In genomic region chr7:119738877-119739276, GRCm38 (mm10) we compare ENCODE assay signal across 28 mouse cellular contexts. TPM values are rescaled to one million over a fixed set of nuclear protein-coding genes. Genes with fewer than 3 reads are reported as not detected.
A peak's percentile ranks its signal among the peaks of the same experiment; 100 is the strongest.
DNase-seq lines count a peak whose midpoint lies in the region; ATAC-seq lines count a peak whose summit lies in the region.
"Had no signal": no experiment of that assay in that cellular context is flagged by ENCODE, and none has a peak within 500 bp of the region (broad histone marks: within the 10 kb centered on the region; RNA-seq: fewer than 3 reads in every experiment).

No protein-coding gene starts in this region.

- peak; percentile 48 for DNase-seq in forebrain, embryonic 11.5 days (ENCODE audit: low spot score)
- no peak for DNase-seq in midbrain, embryonic 11.5 days (ENCODE audit: low spot score, missing footprints)
- no peak for DNase-seq in midbrain, embryonic 10.5 days (ENCODE audit: low spot score)
- no peak for DNase-seq in adrenal gland, adult 8-10 months
- DNase-seq: adrenal gland, postnatal 14 days; cerebellum, adult 2 months; cerebellum, postnatal 25 days; gastrocnemius, adult 2 months; kidney, adult 8-10 months; layer of hippocampus, adult 9-11 months; liver; lung, postnatal 36 days had no signal

- WGBS in forebrain, embryonic 11.5 days: 94% methylated on average over 2 of the region's 2 CpGs
- whole genome bisulfite sequencing in forebrain, embryonic 12.5 days: 87% methylated on average over 2 of the region's 2 CpGs
- WGBS in hindbrain, embryonic 15.5 days: 91% methylated on average over 2 of the region's 2 CpGs
- WGBS in hindbrain, embryonic 13.5 days: 71% methylated on average over 2 of the region's 2 CpGs
- WGBS in midbrain, embryonic 11.5 days: 83% methylated on average over 2 of the region's 2 CpGs
- WGBS in midbrain, embryonic 10.5 days: 88% methylated on average over 2 of the region's 2 CpGs
- 77% methylated on average over 2 of the region's 2 CpGs for WGBS in embryonic facial prominence, embryonic 15.5 days

- ATAC-seq in forebrain, embryonic 11.5 days (replicated peaks; ENCODE audit: low FRiP score): 0 out of 2 replicates have a peak, but pooled peaks have one; percentile 36
- no peak for ATAC-seq in forebrain, embryonic 12.5 days (ENCODE audit: low FRiP score)
- 0 out of 2 replicates have a peak, but pooled peaks have one; percentile 38 for ATAC-seq in hindbrain, embryonic 15.5 days (ENCODE audit: low FRiP score, low read depth)
- no peak for ATAC-seq in hindbrain, embryonic 13.5 days (ENCODE audit: low FRiP score)
- ATAC-seq in midbrain, embryonic 11.5 days (ENCODE audit: low FRiP score): 0 out of 2 replicates have a peak, but pooled peaks have one; percentile 30
- peak; percentile 29; the same call in 1 of the 2 replicates for ATAC-seq in embryonic facial prominence, embryonic 15.5 days (ENCODE audit: insufficient number of reproducible peaks, low FRiP score, low TSS enrichment, low read depth)

- H3K36me3 ChIP-seq in forebrain, embryonic 11.5 days (ENCODE audit: control insufficient read depth, insufficient read depth, low read length): no peaks in the 10 kb centered on the region
- H3K36me3 ChIP-seq in forebrain, embryonic 12.5 days (replicated peaks): no peaks in the 10 kb centered on the region
- no peaks in the 10 kb centered on the region for H3K36me3 ChIP-seq in hindbrain, embryonic 15.5 days
- H3K36me3 ChIP-seq in hindbrain, embryonic 13.5 days: no peaks in the 10 kb centered on the region
- no peaks in the 10 kb centered on the region for H3K36me3 ChIP-seq in midbrain, embryonic 11.5 days (ENCODE audit: control insufficient read depth, insufficient read depth, low read length)
- H3K36me3 ChIP-seq in midbrain, embryonic 10.5 days: no peaks in the 10 kb centered on the region
- no peaks in the 10 kb centered on the region for H3K36me3 ChIP-seq in embryonic facial prominence, embryonic 15.5 days
- H3K36me3 ChIP-seq: hindbrain, embryonic 12.5 days; liver, embryonic 15.5 days; lung, embryonic 15.5 days had no signal

- no peak overlapping the region for H3K4me3 ChIP-seq in forebrain, embryonic 11.5 days (ENCODE audit: low read depth, low read length)
- no peak overlapping the region for H3K4me3 ChIP-seq in forebrain, embryonic 12.5 days (replicated peaks)
- no peak overlapping the region for H3K4me3 ChIP-seq in hindbrain, embryonic 15.5 days
- no peak overlapping the region for H3K4me3 ChIP-seq in hindbrain, embryonic 13.5 days
- H3K4me3 ChIP-seq in midbrain, embryonic 11.5 days (ENCODE audit: low read depth, low read length): no peak overlapping the region
- no peak overlapping the region for H3K4me3 ChIP-seq in midbrain, embryonic 10.5 days
- no peak overlapping the region for H3K4me3 ChIP-seq in embryonic facial prominence, embryonic 15.5 days (replicated peaks)
- H3K4me3 ChIP-seq: gastrocnemius, adult 2 months; left cerebral cortex, adult 2 months; liver, embryonic 15.5 days had no signal

- no peaks in the 10 kb centered on the region for H3K27me3 ChIP-seq in forebrain, embryonic 11.5 days (ENCODE audit: control insufficient read depth, insufficient read depth, low read length)
- H3K27me3 ChIP-seq in forebrain, embryonic 12.5 days: no peaks in the 10 kb centered on the region
- no peaks in the 10 kb centered on the region for H3K27me3 ChIP-seq in hindbrain, embryonic 15.5 days
- 0 out of 2 replicates have a peak, but pooled peaks cover 4% of the 10 kb centered on the region for H3K27me3 ChIP-seq in hindbrain, embryonic 13.5 days
- H3K27me3 ChIP-seq in midbrain, embryonic 11.5 days (ENCODE audit: control insufficient read depth, insufficient read depth, low read length): no peaks in the 10 kb centered on the region
- peaks cover 5% of the 10 kb centered on the region for H3K27me3 ChIP-seq in midbrain, embryonic 10.5 days (ENCODE audit: low read depth, poor library complexity, severe bottlenecking)
- no peaks in the 10 kb centered on the region for H3K27me3 ChIP-seq in embryonic facial prominence, embryonic 15.5 days
- H3K27me3 ChIP-seq: hindbrain, embryonic 12.5 days; lung, embryonic 15.5 days had no signal

- no peaks in the 10 kb centered on the region for H3K4me1 ChIP-seq in forebrain, embryonic 11.5 days (replicated peaks; ENCODE audit: control insufficient read depth, insufficient read depth, low read length)
- H3K4me1 ChIP-seq in forebrain, embryonic 12.5 days: no peaks in the 10 kb centered on the region
- H3K4me1 ChIP-seq in hindbrain, embryonic 15.5 days (replicated peaks): no peaks in the 10 kb centered on the region
- no peaks in the 10 kb centered on the region for H3K4me1 ChIP-seq in hindbrain, embryonic 13.5 days (replicated peaks)
- H3K4me1 ChIP-seq in midbrain, embryonic 11.5 days (ENCODE audit: control insufficient read depth, insufficient read depth, low read length): no peaks in the 10 kb centered on the region
- peaks cover 11% of the 10 kb centered on the region; the same call in 1 of the 2 replicates for H3K4me1 ChIP-seq in midbrain, embryonic 10.5 days
- H3K4me1 ChIP-seq in embryonic facial prominence, embryonic 15.5 days: no peaks in the 10 kb centered on the region
- H3K4me1 ChIP-seq: hindbrain, embryonic 12.5 days; liver, embryonic 15.5 days; lung, embryonic 15.5 days had no signal

- no peak overlapping the region for H3K27ac ChIP-seq in forebrain, embryonic 11.5 days (ENCODE audit: low read depth, low read length)
- no peak overlapping the region for H3K27ac ChIP-seq in forebrain, embryonic 12.5 days
- no peak overlapping the region for H3K27ac ChIP-seq in hindbrain, embryonic 15.5 days (replicated peaks)
- H3K27ac ChIP-seq in hindbrain, embryonic 13.5 days: no peak overlapping the region
- H3K27ac ChIP-seq in midbrain, embryonic 11.5 days (ENCODE audit: low read depth, low read length): no peak overlapping the region
- no peak overlapping the region for H3K27ac ChIP-seq in midbrain, embryonic 10.5 days (replicated peaks)
- no peak overlapping the region for H3K27ac ChIP-seq in embryonic facial prominence, embryonic 15.5 days (replicated peaks)
- H3K27ac ChIP-seq: gastrocnemius, adult 2 months; hindbrain, embryonic 12.5 days; left cerebral cortex, adult 2 months; liver, embryonic 15.5 days; lung, embryonic 15.5 days had no signal

- H3K9me3 ChIP-seq in forebrain, embryonic 11.5 days (ENCODE audit: control insufficient read depth, low read length): no peaks in the 10 kb centered on the region
- 0 out of 2 replicates have a peak, but pooled peaks cover 3% of the 10 kb centered on the region for H3K9me3 ChIP-seq in forebrain, embryonic 12.5 days
- H3K9me3 ChIP-seq in hindbrain, embryonic 15.5 days: no peaks in the 10 kb centered on the region
- no peaks in the 10 kb centered on the region for H3K9me3 ChIP-seq in hindbrain, embryonic 13.5 days
- H3K9me3 ChIP-seq in midbrain, embryonic 11.5 days (ENCODE audit: control insufficient read depth, low read length): no peaks in the 10 kb centered on the region
- peaks cover 7% of the 10 kb centered on the region; the same call in 1 of the 2 replicates for H3K9me3 ChIP-seq in midbrain, embryonic 10.5 days (replicated peaks)
- H3K9me3 ChIP-seq in embryonic facial prominence, embryonic 15.5 days (replicated peaks): no peaks in the 10 kb centered on the region
- H3K9me3 ChIP-seq: hindbrain, embryonic 12.5 days; liver, embryonic 15.5 days; lung, embryonic 15.5 days had no signal

- H3K4me2 ChIP-seq in forebrain, embryonic 11.5 days (ENCODE audit: low read depth, low read length, severe bottlenecking): no peak overlapping the region
- H3K4me2 ChIP-seq in forebrain, embryonic 12.5 days: no peak overlapping the region
- no peak overlapping the region for H3K4me2 ChIP-seq in hindbrain, embryonic 15.5 days
- H3K4me2 ChIP-seq in hindbrain, embryonic 13.5 days: no peak overlapping the region
- no peak overlapping the region for H3K4me2 ChIP-seq in midbrain, embryonic 11.5 days
- no peak overlapping the region for H3K4me2 ChIP-seq in embryonic facial prominence, embryonic 15.5 days (replicated peaks)

- no peak overlapping the region for H3K9ac ChIP-seq in forebrain, embryonic 11.5 days (ENCODE audit: low read length)
- H3K9ac ChIP-seq in forebrain, embryonic 12.5 days: no peak overlapping the region
- no peak overlapping the region for H3K9ac ChIP-seq in hindbrain, embryonic 15.5 days
- no peak overlapping the region for H3K9ac ChIP-seq in hindbrain, embryonic 13.5 days
- H3K9ac ChIP-seq in midbrain, embryonic 11.5 days (ENCODE audit: low read length): no peak overlapping the region
- H3K9ac ChIP-seq in embryonic facial prominence, embryonic 15.5 days: no peak overlapping the region
- H3K9ac ChIP-seq: hindbrain, embryonic 12.5 days; liver, embryonic 15.5 days; lung, embryonic 15.5 days had no signal

RNA-seq across cellular contexts. Expression of gene Thumpd1, which starts 18.3 kb away (rescaled TPM):
- 101 TPM in 2 replicates for polyA plus RNA-seq in forebrain, embryonic 11.5 days (2014; fragmentation: Nextera tagmentation; extraction: Ambion mirVana)
- polyA plus RNA-seq in forebrain, embryonic 12.5 days (2016; fragmentation: Nextera tagmentation; extraction: Ambion mirVana): 89.6 and 94.4 TPM in 2 replicates
- polyA plus RNA-seq in hindbrain, embryonic 15.5 days (2015; fragmentation: Nextera tagmentation; extraction: Ambion mirVana): 74.5 and 76.4 TPM in 2 replicates
- polyA plus RNA-seq in hindbrain, embryonic 13.5 days (2015; fragmentation: Nextera tagmentation; extraction: Ambion mirVana): 76.6 and 79.4 TPM in 2 replicates
- 106 TPM in 2 replicates for polyA plus RNA-seq in midbrain, embryonic 11.5 days (2014; fragmentation: Nextera tagmentation; extraction: Ambion mirVana)
- 103 TPM in 2 replicates for polyA plus RNA-seq in midbrain, embryonic 10.5 days (2016; fragmentation: Nextera tagmentation; extraction: Ambion mirVana)
- 67.7 and 70.2 TPM in 2 replicates for polyA plus RNA-seq in embryonic facial prominence, embryonic 15.5 days (2015; fragmentation: Nextera tagmentation; extraction: Ambion mirVana)
- total RNA-seq in adrenal gland, adult 8-10 months (2022): 10 to 100 TPM; 36.0 to 42.5 (median 39.1) TPM

RNA-seq across cellular contexts. Expression of gene Acsm3, which starts 21.8 kb away (rescaled TPM):
- 0.17 and 0.84 TPM in 2 replicates for polyA plus RNA-seq in forebrain, embryonic 11.5 days (2014; fragmentation: Nextera tagmentation; extraction: Ambion mirVana)
- 0.15 and 0.22 TPM in 2 replicates for polyA plus RNA-seq in forebrain, embryonic 12.5 days (2016; fragmentation: Nextera tagmentation; extraction: Ambion mirVana)
- polyA plus RNA-seq in hindbrain, embryonic 15.5 days (2015; fragmentation: Nextera tagmentation; extraction: Ambion mirVana): 0.09 TPM in 1 of 2 replicates, not detected in the other
- polyA plus RNA-seq in hindbrain, embryonic 13.5 days (2015; fragmentation: Nextera tagmentation; extraction: Ambion mirVana): 0.21 TPM in 1 of 2 replicates, not detected in the other
- polyA plus RNA-seq in midbrain, embryonic 11.5 days (2014; fragmentation: Nextera tagmentation; extraction: Ambion mirVana): 0.11 and 0.19 TPM in 2 replicates
- polyA plus RNA-seq in midbrain, embryonic 10.5 days (2016; fragmentation: Nextera tagmentation; extraction: Ambion mirVana): 0.10 and 0.19 TPM in 2 replicates
- 0.52 and 0.54 TPM in 2 replicates for polyA plus RNA-seq in embryonic facial prominence, embryonic 15.5 days (2015; fragmentation: Nextera tagmentation; extraction: Ambion mirVana)
- total RNA-seq in adrenal gland, adult 8-10 months (2022): 10 to 100 TPM in 2 of 4 experiments, 1 to 10 TPM in 2; 3.2 to 37.5 (median 17.3) TPM
- total RNA-seq: gastrocnemius, postnatal 4 days; left cerebral cortex, adult 2 months; left cerebral cortex, postnatal 36 days had no signal
- polyA plus RNA-seq: heart, postnatal 0 days had no signal

RNA-seq across cellular contexts. Expression of gene Acsm4, which starts 49.1 kb away (rescaled TPM):
- 0.92 and 1.7 TPM in 2 replicates for polyA plus RNA-seq in forebrain, embryonic 11.5 days (2014; fragmentation: Nextera tagmentation; extraction: Ambion mirVana)
- 5.5 and 10.6 TPM in 2 replicates for polyA plus RNA-seq in forebrain, embryonic 12.5 days (2016; fragmentation: Nextera tagmentation; extraction: Ambion mirVana)
- polyA plus RNA-seq in hindbrain, embryonic 15.5 days (2015; fragmentation: Nextera tagmentation; extraction: Ambion mirVana): not detected in 2 replicates
- not detected in 2 replicates for polyA plus RNA-seq in hindbrain, embryonic 13.5 days (2015; fragmentation: Nextera tagmentation; extraction: Ambion mirVana)
- polyA plus RNA-seq in midbrain, embryonic 11.5 days (2014; fragmentation: Nextera tagmentation; extraction: Ambion mirVana): not detected in 2 replicates
- not detected in 2 replicates for polyA plus RNA-seq in midbrain, embryonic 10.5 days (2016; fragmentation: Nextera tagmentation; extraction: Ambion mirVana)
- 11.7 and 21.4 TPM in 2 replicates for polyA plus RNA-seq in embryonic facial prominence, embryonic 15.5 days (2015; fragmentation: Nextera tagmentation; extraction: Ambion mirVana)
- not detected for total RNA-seq in adrenal gland, adult 8-10 months (2022)
- total RNA-seq: adrenal gland, postnatal 14 days; gastrocnemius, adult 2 months; gastrocnemius, postnatal 4 days; left cerebral cortex, adult 2 months; left cerebral cortex, postnatal 36 days had no signal
- polyA plus RNA-seq: cerebellum, adult 2 months; heart, postnatal 0 days; hindbrain, embryonic 12.5 days; intestine, embryonic 14.5 days; large intestine, adult 2 months; liver, embryonic 15.5 days; small intestine, adult 2 months; stomach, embryonic 16.5 days; urinary bladder, adult 2 months had no signal

RNA-seq across cellular contexts. Expression of gene Rexo5, which starts 54.9 kb away (rescaled TPM):
- 24.9 and 27.5 TPM in 2 replicates for polyA plus RNA-seq in forebrain, embryonic 11.5 days (2014; fragmentation: Nextera tagmentation; extraction: Ambion mirVana)
- polyA plus RNA-seq in forebrain, embryonic 12.5 days (2016; fragmentation: Nextera tagmentation; extraction: Ambion mirVana): 21.9 and 30.7 TPM in 2 replicates
- polyA plus RNA-seq in hindbrain, embryonic 15.5 days (2015; fragmentation: Nextera tagmentation; extraction: Ambion mirVana): 9.5 and 11.9 TPM in 2 replicates
- 9.6 and 11.3 TPM in 2 replicates for polyA plus RNA-seq in hindbrain, embryonic 13.5 days (2015; fragmentation: Nextera tagmentation; extraction: Ambion mirVana)
- 21.0 and 25.2 TPM in 2 replicates for polyA plus RNA-seq in midbrain, embryonic 11.5 days (2014; fragmentation: Nextera tagmentation; extraction: Ambion mirVana)
- polyA plus RNA-seq in midbrain, embryonic 10.5 days (2016; fragmentation: Nextera tagmentation; extraction: Ambion mirVana): 28.0 and 31.2 TPM in 2 replicates
- 19.4 and 20.1 TPM in 2 replicates for polyA plus RNA-seq in embryonic facial prominence, embryonic 15.5 days (2015; fragmentation: Nextera tagmentation; extraction: Ambion mirVana)
- 10 to 100 TPM in 2 of 4 experiments, 1 to 10 TPM in 2; 5.1 to 11.7 (median 9.6) TPM for total RNA-seq in adrenal gland, adult 8-10 months (2022)

RNA-seq across cellular contexts. Expression of gene Eri2, which starts 55.0 kb away (rescaled TPM):
- 39.1 and 43.1 TPM in 2 replicates for polyA plus RNA-seq in forebrain, embryonic 11.5 days (2014; fragmentation: Nextera tagmentation; extraction: Ambion mirVana)
- 36.5 and 38.7 TPM in 2 replicates for polyA plus RNA-seq in forebrain, embryonic 12.5 days (2016; fragmentation: Nextera tagmentation; extraction: Ambion mirVana)
- 15.4 and 16.5 TPM in 2 replicates for polyA plus RNA-seq in hindbrain, embryonic 15.5 days (2015; fragmentation: Nextera tagmentation; extraction: Ambion mirVana)
- polyA plus RNA-seq in hindbrain, embryonic 13.5 days (2015; fragmentation: Nextera tagmentation; extraction: Ambion mirVana): 18.5 and 18.8 TPM in 2 replicates
- 42.6 and 45.9 TPM in 2 replicates for polyA plus RNA-seq in midbrain, embryonic 11.5 days (2014; fragmentation: Nextera tagmentation; extraction: Ambion mirVana)
- 34.5 and 34.8 TPM in 2 replicates for polyA plus RNA-seq in midbrain, embryonic 10.5 days (2016; fragmentation: Nextera tagmentation; extraction: Ambion mirVana)
- polyA plus RNA-seq in embryonic facial prominence, embryonic 15.5 days (2015; fragmentation: Nextera tagmentation; extraction: Ambion mirVana): 18.5 and 19.8 TPM in 2 replicates
- total RNA-seq in adrenal gland, adult 8-10 months (2022): 1 to 10 TPM; 5.5 to 9.3 (median 6.7) TPM

Comparison
In these comparisons a context has a peak if more than half of its experiments do, and no peak if none do; other contexts are left out.
1. ATAC-seq: peak in forebrain, embryonic 11.5 days (single experiment), hindbrain, embryonic 15.5 days (single experiment), midbrain, embryonic 11.5 days (single experiment) and embryonic facial prominence, embryonic 15.5 days (single experiment); none in forebrain, embryonic 12.5 days (single experiment) and hindbrain, embryonic 13.5 days (single experiment).